Mouse (Mus musculus): ENCODE data around the gene Smad3.

- TF ChIP-seq CTCF (IDR thresholded peaks at IDR 0.05; ENCODE audit: low read depth) = no peak
- TF ChIP-seq EP300 (optimal IDR thresholded peaks at IDR 0.05) = no peak
Measured at GRCm38 (mm10) chr9:63718735-63719358, 38.9 kb downstream of the Smad3 start.

Data from stomach, postnatal 0 days (tissue).